Mouse (Mus musculus) liver, embryonic 12.5 days (tissue): ENCODE measurements around the gene Map4k4. TPM values are rescaled to one million over a fixed set of nuclear protein-coding genes. Genes with fewer than 3 reads are reported as not detected.

Source experiments
- ATAC-seq: fragments of 200-750 bp; cut with Nextera tagmentation; 2 replicates; pipeline ENCODE4 v1.8.0; 2017; ENCODE audit warnings: moderate number of reproducible peaks, mild to moderate bottlenecking, moderate library complexity
- H3K27ac ChIP-seq: fragments of 300-500 bp; sonication (generic); 2 replicates; pipeline ENCODE4 v1.5.1; 2016; ENCODE audit warnings: mild to moderate bottlenecking
- H3K27me3 ChIP-seq: fragments of 300-500 bp; sonication (generic); replicated peaks from 2 replicates; pipeline ENCODE4 v1.6.1; 2016; ENCODE audit warnings: mild to moderate bottlenecking, moderate library complexity
- H3K36me3 ChIP-seq: fragments of 300-500 bp; sonication (generic); 2 replicates; pipeline ENCODE4 v1.6.1; 2016; ENCODE audit warnings: mild to moderate bottlenecking, moderate library complexity
- H3K4me1 ChIP-seq: fragments of 300-500 bp; sonication (generic); 2 replicates; pipeline ENCODE4 v1.6.1; 2016
- H3K4me2 ChIP-seq: fragments of 300-500 bp; sonication (generic); 2 replicates; pipeline ENCODE4 v1.6.1; 2016; ENCODE audit warnings: mild to moderate bottlenecking, moderate library complexity
- H3K4me3 ChIP-seq: fragments of 300-500 bp; sonication (generic); 2 replicates; pipeline ENCODE4 v1.5.1; 2016; ENCODE audit warnings: mild to moderate bottlenecking, moderate library complexity
- H3K9ac ChIP-seq: fragments of 300-500 bp; sonication (generic); 2 replicates; pipeline ENCODE4 v1.6.1; 2016; ENCODE audit warnings: mild to moderate bottlenecking, moderate library complexity
- H3K9me3 ChIP-seq: fragments of 300-500 bp; sonication (generic); replicated peaks from 2 replicates; pipeline ENCODE4 v1.6.1; 2016; ENCODE audit warnings: mild to moderate bottlenecking, moderate library complexity
- WGBS: fragments of 180-500 bp; shearing (Covaris S2); methylation state at CpG from one replicate; pipeline ENCODE4 v1.1.7; 2016; ENCODE audit not compliant: insufficient replicate concordance; 5-methylcytosine and 5-hydroxymethylcytosine counted together
- polyA plus RNA-seq: library from polyadenylated mRNA; unstranded; fragments of >200 nt; fragmentation: Nextera tagmentation; extraction: Ambion mirVana; gene quantifications from 2 replicates; pipeline ENCODE4 v1.2.1, GENCODE M21; 2016

Map4k4 gene
- polyA plus RNA-seq, 1 experiment from 2014 or later = 8.8 TPM

GRCm38 (mm10) chr1:39921996-39922395, 21.3 kb downstream of the Map4k4 start:
- ATAC-seq = no peak
- H3K4me1 ChIP-seq = peaks cover 78% of the 10 kb centered on the region

DNA sequence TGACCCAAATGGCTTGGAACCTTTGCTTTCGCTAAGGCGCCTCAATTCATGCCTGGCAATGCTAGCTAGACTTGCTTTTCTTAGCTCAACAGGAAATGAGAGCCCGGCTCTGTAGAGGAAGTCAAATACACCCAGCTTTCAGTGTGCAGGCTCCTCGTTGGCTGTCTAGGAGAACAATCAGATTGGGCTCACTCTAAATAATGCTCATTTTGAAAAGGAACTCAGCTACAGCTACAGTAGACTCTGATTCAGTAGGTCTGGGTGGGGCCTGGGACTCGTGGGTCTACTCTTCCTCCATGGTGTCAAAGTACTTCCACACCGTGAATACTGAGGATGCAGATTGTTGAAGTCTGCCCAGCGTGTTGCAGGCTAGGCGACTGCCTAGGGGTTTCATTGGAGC, 22.0 kb downstream of the Map4k4 start:
- no peaks in the 10 kb centered on the region for H3K9me3 ChIP-seq
- peak; percentile 27; the same call in 1 of the 2 replicates for ATAC-seq
- H3K4me3 ChIP-seq = no peak overlapping the region
- H3K36me3 ChIP-seq = no peaks in the 10 kb centered on the region
- no peaks in the 10 kb centered on the region for H3K27me3 ChIP-seq
- WGBS = 14% methylated on average over 8 of the region's 8 CpGs
- peak overlapping the region; percentile 43; the same call in 1 of the 2 replicates for H3K27ac ChIP-seq
- H3K4me2 ChIP-seq = peak overlapping the region; percentile 51
- H3K9ac ChIP-seq = no peak overlapping the region
- peaks cover 73% of the 10 kb centered on the region for H3K4me1 ChIP-seq

More at GRCm38 (mm10) chr1:39921996-39922395, 21.3 kb downstream of the Map4k4 start:
- no peak overlapping the region for H3K4me3 ChIP-seq
- H3K27ac ChIP-seq = no peak overlapping the region
- H3K27me3 ChIP-seq = no peaks in the 10 kb centered on the region
- H3K36me3 ChIP-seq = no peaks in the 10 kb centered on the region
- WGBS = 59% methylated on average over 3 of the region's 3 CpGs
- H3K4me2 ChIP-seq = no peak overlapping the region
- no peaks in the 10 kb centered on the region for H3K9me3 ChIP-seq
- no peak overlapping the region for H3K9ac ChIP-seq

- peak overlapping the region; percentile 43; the same call in 1 of the 2 replicates for H3K27ac ChIP-seq
- WGBS = 7% methylated on average over 15 of the region's 15 CpGs
- H3K4me3 ChIP-seq = no peak overlapping the region
These were observed 23.0 kb downstream of the Map4k4 start for GRCm38 (mm10) chr1:39923395-39924337.

GRCm38 (mm10) chr1:39931055-39931454, 30.3 kb downstream of the Map4k4 start:
- Histone ChIP-seq H3K9ac (no peak overlapping the region), H3K27ac (no peak overlapping the region), H3K4me3 (no peak overlapping the region), H3K4me1 (peaks cover 42% of the 10 kb centered on the region), H3K4me2 (no peak overlapping the region), H3K36me3 (no peaks in the 10 kb centered on the region), H3K27me3 (no peaks in the 10 kb centered on the region), H3K9me3 (no peaks in the 10 kb centered on the region)
- ATAC-seq = no peak
- WGBS = 66% methylated on average over 7 of the region's 7 CpGs

More at GRCm38 (mm10) chr1:39923395-39924337, 23.0 kb downstream of the Map4k4 start:
- H3K9me3 ChIP-seq = no peaks in the 10 kb centered on the region
- peaks cover 64% of the 10 kb centered on the region for H3K4me1 ChIP-seq
- H3K27me3 ChIP-seq = no peaks in the 10 kb centered on the region
- H3K4me2 ChIP-seq = peak overlapping the region; percentile 51
- 0 out of 2 replicates have a peak, but pooled peaks have one; percentile 32 for ATAC-seq
- no peak overlapping the region for H3K9ac ChIP-seq
- no peaks in the 10 kb centered on the region for H3K36me3 ChIP-seq

DNA sequence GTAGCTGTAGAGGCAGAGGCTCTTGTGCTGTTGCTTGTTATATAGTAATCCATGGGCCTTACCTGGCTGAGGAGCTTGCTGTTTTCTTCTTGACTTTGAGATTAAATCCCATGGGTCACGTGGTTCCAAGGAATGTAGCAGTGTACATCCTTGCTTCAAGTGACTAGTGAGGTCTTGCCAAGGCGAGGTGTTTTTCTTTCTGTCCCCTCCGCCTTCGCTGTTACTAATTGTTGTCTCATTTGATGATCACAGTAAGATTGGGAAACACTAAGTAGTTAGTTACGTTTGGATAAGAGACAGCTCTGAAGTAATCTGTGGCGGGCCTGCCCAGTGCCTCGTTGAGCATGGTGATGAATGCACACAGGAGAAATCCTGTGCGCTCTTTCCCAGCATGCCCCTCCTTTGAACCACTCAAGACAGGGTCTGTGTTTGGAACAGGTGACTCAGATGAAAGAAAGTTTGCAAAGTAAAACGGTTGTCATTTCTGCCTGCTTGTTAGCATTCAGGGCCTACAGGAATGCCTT, 31.6 kb downstream of the Map4k4 start:
- Histone ChIP-seq H3K4me2 (no peak overlapping the region), H3K4me1 (peaks cover 48% of the 10 kb centered on the region), H3K36me3 (no peaks in the 10 kb centered on the region), H3K27ac (no peak overlapping the region), H3K27me3 (no peaks in the 10 kb centered on the region), H3K9ac (no peak overlapping the region), H3K9me3 (no peaks in the 10 kb centered on the region), H3K4me3 (no peak overlapping the region)
- no peak for ATAC-seq
- 53% methylated on average over 9 of the region's 9 CpGs for WGBS

- Histone ChIP-seq H3K27ac (no peak overlapping the region), H3K9me3 (no peaks in the 10 kb centered on the region), H3K4me1 (peaks cover 54% of the 10 kb centered on the region), H3K4me3 (no peak overlapping the region), H3K4me2 (no peak overlapping the region), H3K27me3 (no peaks in the 10 kb centered on the region), H3K36me3 (no peaks in the 10 kb centered on the region), H3K9ac (no peak overlapping the region)
- no peak for ATAC-seq
- 60% methylated on average over 10 of the region's 10 CpGs for WGBS
These were observed 32.2 kb downstream of the Map4k4 start for GRCm38 (mm10) chr1:39932922-39933321.

DNA sequence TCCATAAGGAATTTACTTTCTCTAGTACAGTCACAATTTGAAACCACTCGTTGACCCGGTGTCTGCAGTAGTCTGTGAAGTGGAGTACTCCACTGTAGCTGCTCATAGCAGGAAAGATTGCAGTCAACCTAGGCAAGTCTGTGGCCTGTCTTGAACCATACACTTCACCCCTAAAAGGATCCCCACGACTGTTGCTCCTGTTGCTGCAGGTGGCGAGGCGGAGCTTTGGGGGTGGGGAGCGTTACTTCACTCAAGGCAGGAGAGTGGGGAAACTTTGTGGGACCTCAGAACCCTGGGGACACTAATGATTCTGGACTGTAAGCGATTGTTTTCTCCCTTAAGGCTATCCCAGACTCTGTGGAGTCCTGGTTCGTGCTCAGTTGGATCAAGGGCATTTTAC, 34.2 kb downstream of the Map4k4 start:
- H3K4me2 ChIP-seq = 0 out of 2 replicates have a peak overlapping the region, but pooled peaks have one; percentile 82
- H3K4me3 ChIP-seq = no peak overlapping the region
- no peaks in the 10 kb centered on the region for H3K9me3 ChIP-seq
- no peak for ATAC-seq
- H3K9ac ChIP-seq = no peak overlapping the region
- H3K4me1 ChIP-seq = peaks cover 70% of the 10 kb centered on the region
- 59% methylated on average over 8 of the region's 8 CpGs for WGBS
- no peaks in the 10 kb centered on the region for H3K27me3 ChIP-seq
- H3K36me3 ChIP-seq = no peaks in the 10 kb centered on the region
- no peak overlapping the region for H3K27ac ChIP-seq

GRCm38 (mm10) chr1:39935616-39936015, 34.9 kb downstream of the Map4k4 start:
- Histone ChIP-seq H3K27ac (no peak overlapping the region), H3K36me3 (no peaks in the 10 kb centered on the region), H3K4me1 (peaks cover 70% of the 10 kb centered on the region), H3K9ac (peak overlapping the region; percentile 65), H3K4me3 (peak overlapping the region; percentile 66), H3K4me2 (peak overlapping the region; percentile 82), H3K27me3 (no peaks in the 10 kb centered on the region), H3K9me3 (no peaks in the 10 kb centered on the region)
- WGBS = 5% methylated on average over 10 of the region's 10 CpGs
- no peak for ATAC-seq

GRCm38 (mm10) chr1:39936332-39936802, 35.7 kb downstream of the Map4k4 start:
- peak overlapping the region; percentile 66 for H3K4me3 ChIP-seq
- peak; percentile 89 for ATAC-seq
- peaks cover 70% of the 10 kb centered on the region for H3K4me1 ChIP-seq
- 0% methylated on average over 13 of the region's 13 CpGs for WGBS
- H3K9me3 ChIP-seq = no peaks in the 10 kb centered on the region
- no peaks in the 10 kb centered on the region for H3K36me3 ChIP-seq
- no peaks in the 10 kb centered on the region for H3K27me3 ChIP-seq
- H3K9ac ChIP-seq = peak overlapping the region; percentile 65
- peak overlapping the region; percentile 82 for H3K4me2 ChIP-seq
- peak overlapping the region; percentile 66 for H3K27ac ChIP-seq

GRCm38 (mm10) chr1:39936934-39937333, 36.2 kb downstream of the Map4k4 start:
- Histone ChIP-seq H3K27ac (peak overlapping the region; percentile 62), H3K4me2 (peak overlapping the region; percentile 82), H3K9me3 (no peaks in the 10 kb centered on the region), H3K36me3 (no peaks in the 10 kb centered on the region), H3K9ac (no peak overlapping the region), H3K4me3 (peak overlapping the region; percentile 66; the same call in 1 of the 2 replicates), H3K27me3 (no peaks in the 10 kb centered on the region), H3K4me1 (peaks cover 70% of the 10 kb centered on the region)
- 68% methylated on average over 2 of the region's 2 CpGs for WGBS
- no peak for ATAC-seq

DNA sequence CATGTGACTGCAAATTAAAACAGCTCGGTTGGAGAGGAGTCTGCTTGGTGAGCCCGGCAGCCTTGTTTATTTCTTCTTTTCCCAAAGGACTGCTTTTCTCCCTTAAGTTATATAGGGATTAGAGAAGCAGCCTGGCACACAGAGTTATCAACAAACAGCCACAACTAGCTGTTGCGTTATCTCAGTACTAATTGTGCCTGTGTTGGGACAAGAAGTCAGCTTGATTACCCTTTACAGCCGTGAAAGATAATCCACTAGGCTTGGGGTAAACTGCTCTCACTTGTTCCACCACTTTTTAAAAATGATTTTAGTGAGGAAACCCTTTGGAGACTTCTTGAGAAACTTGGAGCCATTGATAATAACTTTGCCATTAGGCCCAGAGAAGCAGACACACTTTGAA, 36.9 kb downstream of the Map4k4 start:
- Histone ChIP-seq H3K9ac (no peak overlapping the region; the same call in 1 of the 2 replicates), H3K27me3 (no peaks in the 10 kb centered on the region), H3K4me2 (peak overlapping the region; percentile 82), H3K27ac (peak overlapping the region; percentile 62), H3K4me1 (peaks cover 71% of the 10 kb centered on the region), H3K4me3 (no peak overlapping the region), H3K9me3 (no peaks in the 10 kb centered on the region), H3K36me3 (no peaks in the 10 kb centered on the region)
- ATAC-seq = peak; percentile 65
- WGBS = 21% methylated on average over 4 of the region's 4 CpGs

GRCm38 (mm10) chr1:39939401-39939800, 38.7 kb downstream of the Map4k4 start:
- H3K36me3 ChIP-seq = no peaks in the 10 kb centered on the region
- H3K4me3 ChIP-seq = no peak overlapping the region
- peaks cover 82% of the 10 kb centered on the region for H3K4me1 ChIP-seq
- no peak overlapping the region for H3K9ac ChIP-seq
- ATAC-seq = no peak
- H3K27ac ChIP-seq = no peak overlapping the region
- 78% methylated on average over 12 of the region's 12 CpGs for WGBS
- no peak overlapping the region for H3K4me2 ChIP-seq
- H3K27me3 ChIP-seq = no peaks in the 10 kb centered on the region
- H3K9me3 ChIP-seq = no peaks in the 10 kb centered on the region
